Mouse (Mus musculus) spleen, embryonic (tissue): ENCODE data around the gene Mfsd8.
"Not testable (repeated sequence)": the region's sequence is repeated elsewhere in the genome, so short reads cannot be mapped to it uniquely, and the experiment has no call there.

Source experiments
- CTCF ChIA-PET: fragments of 350-600 bp; sonication (Branson Sonifier 250); formaldehyde crosslinking; loops from one replicate; lab custom pipeline; 2022; lab: Charles Lee

Gene Mfsd8

DNA sequence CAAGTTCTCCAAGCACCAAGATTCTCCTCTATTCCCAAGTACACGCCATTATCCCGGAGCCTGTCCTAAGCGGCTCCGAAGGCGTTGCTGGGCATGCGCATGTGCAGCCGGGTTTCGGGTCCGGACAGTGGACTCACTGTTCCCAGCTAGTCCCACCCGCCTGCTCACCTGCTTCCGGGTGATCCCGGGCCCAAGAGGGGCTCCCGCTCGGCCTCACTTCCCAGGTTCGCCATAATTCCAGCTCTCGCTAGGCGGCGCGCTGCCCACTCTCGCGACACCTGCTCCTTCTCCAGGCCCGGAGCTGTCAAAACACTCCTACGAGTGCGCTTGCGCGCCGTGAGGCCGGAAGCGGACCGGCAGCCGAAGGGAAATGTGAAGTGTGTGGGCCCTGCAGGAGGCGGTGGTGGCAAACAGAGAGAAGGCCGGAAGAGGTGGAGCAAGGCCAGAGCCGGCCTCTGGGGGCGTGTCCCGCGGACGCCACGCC is at the start of gene Mfsd8:
Gene Mfsd8 (minus strand): TSS at position 414 of the 484 bp plus-strand sequence.
- CTCF ChIA-PET, result interaction anchor here (0.9 kb wide), 1 partner anchor 46 kb away, joined by 3 read pairs; no protein-coding TSS in a partner anchor

DNA sequence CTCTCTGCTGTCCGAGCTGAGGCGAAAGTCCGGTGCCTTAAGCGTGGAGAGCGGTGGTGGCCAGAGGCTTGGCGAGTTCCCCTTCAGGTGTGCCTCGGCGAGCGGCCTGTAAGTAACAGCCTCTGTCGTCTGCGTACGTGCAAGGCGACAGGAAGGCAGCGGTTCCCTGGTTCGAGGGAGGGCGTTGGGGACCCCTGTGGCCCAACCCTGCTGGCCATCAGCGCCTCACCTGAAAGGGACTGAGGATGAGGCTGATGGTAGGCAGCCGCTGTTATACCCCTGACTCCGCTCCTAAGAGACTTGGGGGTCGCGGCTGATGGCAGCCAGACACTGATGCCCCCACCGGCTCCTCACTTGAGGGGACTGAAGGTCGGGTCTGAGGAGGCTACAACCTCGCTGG is 47.6 kb upstream of the Mfsd8 start:
- CTCF ChIA-PET, result not testable (repeated sequence)

DNA sequence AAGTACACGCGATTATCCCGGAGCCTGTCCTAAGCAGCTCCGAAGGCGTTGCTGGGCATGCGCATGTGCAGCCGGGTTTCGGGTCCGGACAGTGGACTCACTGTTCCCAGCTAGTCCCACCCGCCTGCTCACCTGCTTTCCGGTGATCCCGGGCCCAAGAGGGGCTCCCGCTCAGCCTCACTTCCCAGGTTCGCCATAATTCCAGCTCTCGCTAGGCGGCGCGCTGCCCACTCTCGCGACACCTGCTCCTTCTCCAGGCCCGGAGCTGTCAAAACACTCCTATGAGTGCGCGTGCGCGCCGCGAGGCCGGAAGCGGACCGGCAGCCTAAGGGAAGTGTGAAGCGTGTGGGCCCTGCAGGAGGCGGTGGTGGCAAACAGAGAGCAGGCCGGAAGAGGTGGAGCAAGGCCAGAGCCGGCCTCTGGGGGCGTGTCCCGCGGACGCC is 47.2 kb upstream of the Mfsd8 start:
- CTCF ChIA-PET, result interaction anchor here (1.3 kb wide), 1 partner anchor 48 kb away, joined by 3 read pairs; no protein-coding TSS in a partner anchor

DNA sequence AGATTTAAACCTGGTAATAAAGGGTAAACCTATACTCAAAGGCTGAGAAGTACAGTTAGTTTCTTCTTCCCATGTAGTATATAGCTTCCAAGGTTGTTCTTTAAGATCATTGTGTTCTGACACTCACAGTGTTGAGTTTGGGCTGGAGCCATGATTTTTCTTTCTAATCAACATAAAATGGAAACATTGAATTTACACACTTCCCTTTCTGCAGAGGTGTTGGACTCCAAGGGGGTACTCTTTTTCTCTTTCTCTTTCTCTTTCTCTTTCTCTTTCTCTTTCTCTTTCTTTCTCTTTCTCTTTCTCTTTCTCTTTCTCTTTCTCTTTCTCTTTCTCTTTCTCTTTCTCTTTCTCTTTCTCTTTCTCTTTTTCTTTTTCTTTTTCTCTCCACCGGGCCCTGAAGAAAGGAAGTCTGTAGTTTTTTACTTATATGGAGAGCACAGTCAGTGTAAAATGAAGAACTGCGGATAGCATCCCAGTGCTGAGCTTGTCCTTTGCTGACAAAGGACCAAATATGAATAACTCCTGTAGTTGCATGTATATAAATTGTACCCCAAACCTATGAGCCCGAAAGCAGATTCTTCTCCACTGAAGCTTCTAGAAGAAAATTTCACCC is 6.5 kb upstream of the Mfsd8 start:
- CTCF ChIA-PET, result not testable (repeated sequence)

DNA sequence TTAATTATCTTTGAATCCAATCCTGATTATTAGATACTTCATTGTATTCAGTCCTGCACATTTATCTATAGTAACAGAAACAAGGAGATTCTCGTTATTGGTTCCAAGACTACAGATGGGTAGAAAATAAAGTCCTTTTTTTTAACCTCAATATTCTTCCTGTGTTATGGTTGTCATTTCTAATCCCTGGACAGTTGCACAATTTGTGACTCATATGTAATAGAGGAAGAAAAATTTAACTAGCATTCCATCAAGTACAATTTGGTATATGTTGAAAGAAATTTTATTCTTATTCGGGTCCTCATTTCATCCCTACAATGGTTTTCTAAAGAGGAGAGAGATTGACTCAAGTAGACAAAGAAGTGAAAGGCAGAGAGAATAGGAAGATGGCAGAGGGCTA is 1.2 kb upstream of the Mfsd8 start:
- CTCF ChIA-PET, result not testable (repeated sequence)

DNA sequence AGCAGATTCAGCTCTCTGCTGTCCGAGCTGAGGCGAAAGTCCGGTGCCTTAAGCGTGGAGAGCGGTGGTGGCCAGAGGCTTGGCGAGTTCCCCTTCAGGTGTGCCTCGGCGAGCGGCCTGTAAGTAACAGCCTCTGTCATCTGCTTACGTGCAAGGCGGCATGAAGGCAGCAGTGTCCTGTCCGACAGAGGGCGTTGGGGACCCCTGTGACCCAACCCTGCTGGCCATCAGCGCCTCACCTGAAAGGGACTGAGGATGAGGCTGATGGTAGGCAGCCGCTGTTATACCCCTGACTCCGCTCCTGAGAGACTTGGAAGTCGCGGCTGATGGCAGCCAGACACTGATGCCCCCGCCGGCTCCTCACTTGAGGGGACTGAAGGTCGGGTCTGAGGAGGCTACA is 332 bp upstream of the Mfsd8 start:
- CTCF ChIA-PET, result not testable (repeated sequence)

DNA sequence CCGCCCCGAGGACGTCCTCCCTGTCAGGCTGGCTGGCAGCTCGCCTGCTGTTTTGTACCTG is 101 bp upstream of the Mfsd8 start, which contains the start of gene Abhd18:
Gene Abhd18 (plus strand): TSS at position 14 of the 61 bp plus-strand sequence.
- CTCF ChIA-PET, result not testable (repeated sequence)

DNA sequence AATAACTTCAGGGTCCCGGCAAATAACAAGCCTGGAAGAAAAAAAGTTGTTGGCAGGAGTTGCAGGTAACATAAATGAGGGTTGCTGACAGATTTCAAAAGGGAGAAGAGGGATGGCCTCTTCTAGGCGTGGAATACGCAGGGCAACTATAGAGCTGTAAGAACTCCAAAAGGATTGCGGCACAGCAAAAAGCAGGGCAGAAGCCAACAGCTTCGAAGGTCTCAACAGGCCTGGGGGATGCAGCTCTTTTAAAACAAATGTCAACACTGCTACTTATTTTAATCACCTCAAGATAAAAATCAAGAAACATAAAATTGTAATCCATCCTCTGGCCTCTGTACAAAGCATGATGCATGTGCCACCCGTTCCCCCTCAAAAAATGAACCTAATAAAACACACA is 1.2 kb downstream of the Mfsd8 start:
- CTCF ChIA-PET, result interaction anchor here (0.9 kb wide), 1 partner anchor 47 kb away, joined by 3 read pairs; no protein-coding TSS in a partner anchor

DNA sequence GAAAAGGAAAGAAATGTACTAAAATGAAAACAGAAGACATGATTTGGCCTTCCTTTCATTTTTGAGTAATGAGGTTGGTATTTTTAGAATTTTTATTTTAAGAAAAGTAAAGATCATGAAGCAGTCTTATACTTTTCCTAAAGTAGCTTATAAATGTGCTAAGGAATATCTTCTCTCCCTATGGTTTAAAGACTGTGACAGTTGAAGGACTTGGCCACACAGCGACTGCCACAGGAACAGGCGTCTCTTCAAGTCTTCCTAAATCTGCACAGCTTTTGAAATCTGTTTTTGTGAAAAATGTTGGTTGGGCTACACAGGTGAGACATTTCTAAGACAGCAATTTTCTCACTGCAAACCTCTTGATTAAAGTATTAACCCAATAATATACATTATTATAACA is 33.4 kb downstream of the Mfsd8 start:
- CTCF ChIA-PET, result no interaction called here

DNA sequence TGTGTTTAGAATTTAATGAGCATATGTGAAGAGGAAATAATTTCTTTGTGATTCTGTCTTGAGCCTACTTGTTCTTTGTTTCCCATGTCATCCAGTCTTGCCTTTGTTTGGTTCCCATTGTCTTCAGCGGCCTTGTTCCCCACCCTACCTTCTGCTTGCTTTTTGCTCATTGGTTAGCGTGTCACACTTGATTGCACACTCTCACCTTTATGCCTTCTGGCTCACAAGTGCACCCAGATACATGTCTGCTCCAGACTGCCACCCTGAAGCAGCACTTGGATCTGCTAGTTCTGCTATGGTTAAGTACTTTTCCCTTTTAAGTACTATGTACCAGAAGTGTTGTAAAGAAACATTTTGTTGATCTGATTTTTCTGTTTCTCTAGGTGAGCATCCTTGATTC is 36.8 kb downstream of the Mfsd8 start:
- CTCF ChIA-PET, result no interaction called here

DNA sequence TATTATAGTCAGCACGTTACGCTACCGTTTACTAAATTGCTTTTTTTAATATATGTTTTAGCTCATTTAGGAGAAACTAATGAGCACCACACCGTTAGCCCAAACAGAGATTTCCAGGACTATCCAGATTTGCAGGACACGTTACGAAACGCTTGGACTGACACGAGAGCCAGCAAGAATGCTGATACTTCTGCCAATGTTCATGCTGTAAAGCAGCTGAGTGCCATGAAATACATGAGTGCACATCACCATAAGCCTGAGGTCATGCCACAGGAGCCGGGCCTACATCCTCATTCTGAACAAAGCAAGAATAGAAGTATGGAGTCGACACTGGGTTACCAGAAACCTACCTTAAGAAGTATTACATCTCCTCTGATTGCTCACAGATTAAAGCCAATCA is 38.0 kb downstream of the Mfsd8 start:
- CTCF ChIA-PET, result no interaction called here

DNA sequence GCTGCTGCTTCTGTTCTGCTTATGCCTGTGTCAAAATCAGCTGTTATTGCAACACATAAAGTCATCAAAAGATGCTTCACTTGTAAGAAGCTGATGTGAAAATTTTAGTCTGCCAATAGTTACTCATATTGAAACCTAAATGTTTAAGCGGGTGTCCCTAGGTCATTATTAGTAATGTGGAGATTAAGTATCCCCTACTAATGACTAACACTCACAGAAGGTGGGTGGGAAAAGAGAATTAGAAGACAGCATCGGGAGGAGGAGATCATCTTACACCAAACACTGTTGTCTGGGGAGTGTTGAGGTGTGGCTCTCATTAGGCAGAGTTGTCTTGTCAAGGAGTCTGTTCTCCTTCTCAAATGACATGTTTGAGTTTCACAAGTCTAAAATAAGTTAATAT is 39.8 kb downstream of the Mfsd8 start:
- CTCF ChIA-PET, result no interaction called here

DNA sequence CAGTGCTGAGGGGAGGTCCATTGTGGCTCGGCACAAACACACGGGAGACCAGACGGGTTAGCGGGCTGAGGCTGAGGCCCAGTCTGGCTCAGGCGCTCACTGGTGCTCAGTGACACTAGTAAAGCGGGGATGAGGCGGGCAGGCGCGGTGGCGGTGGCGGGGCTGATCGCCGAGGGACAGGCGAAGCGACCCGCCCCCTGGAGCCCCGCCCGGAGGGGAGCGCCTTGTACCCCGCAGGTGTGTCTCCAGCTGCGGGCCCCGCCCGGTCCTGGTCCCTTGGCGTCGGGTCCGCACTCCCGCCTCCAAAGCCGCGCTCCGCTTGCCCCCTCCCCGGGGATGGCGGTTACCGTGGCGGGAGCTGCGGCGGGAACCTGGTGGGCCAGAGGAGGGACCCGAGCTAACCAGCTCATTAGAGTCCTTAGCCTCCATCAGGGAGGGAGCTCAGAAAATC is 46.3 kb downstream of the Mfsd8 start:
- CTCF ChIA-PET, result no interaction called here

DNA sequence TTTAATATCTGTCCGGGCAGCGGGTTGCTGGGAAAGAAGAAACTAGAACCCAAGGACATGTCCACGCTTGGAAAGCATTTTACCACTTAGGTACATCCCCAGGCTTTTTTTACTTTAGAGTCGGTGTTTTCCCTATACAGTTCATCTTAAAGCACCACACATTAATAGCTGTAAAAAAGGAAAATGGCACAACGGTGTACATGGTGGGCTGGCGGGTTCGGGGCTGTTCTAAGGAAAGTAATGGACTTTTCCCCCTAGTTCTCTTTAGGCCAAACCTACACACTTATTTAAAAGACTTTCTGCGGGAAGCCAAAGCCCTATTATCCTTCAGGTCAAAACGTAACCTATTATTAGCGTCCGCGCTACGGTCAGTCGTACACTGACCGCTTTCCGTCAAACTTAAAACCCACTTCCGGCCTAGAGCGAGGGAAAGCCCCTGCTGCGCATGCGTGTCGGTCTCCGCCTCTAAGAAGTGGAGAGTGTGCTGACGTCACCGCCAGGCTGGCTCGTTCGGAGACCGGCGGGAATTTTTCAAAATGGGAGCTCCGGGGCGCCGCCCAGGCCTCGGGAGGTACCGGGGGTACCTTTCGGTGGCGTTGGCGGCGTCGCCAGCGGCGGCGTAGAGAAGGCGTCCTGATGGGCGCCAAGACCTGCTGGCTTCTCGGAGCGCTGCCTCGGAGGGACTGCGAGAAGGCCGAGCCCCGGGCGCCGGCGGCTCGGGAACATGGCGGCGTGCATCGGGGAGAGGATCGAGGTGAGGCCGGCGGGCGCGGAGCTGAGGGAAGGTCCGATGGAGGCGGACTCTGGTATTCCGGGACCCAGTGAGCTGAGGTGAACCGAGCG is 46.9 kb downstream of the Mfsd8 start, which contains the start of gene Plk4:
Gene Plk4 (plus strand): TSS at position 490 of the 843 bp plus-strand sequence.
- CTCF ChIA-PET, result no interaction called here

DNA sequence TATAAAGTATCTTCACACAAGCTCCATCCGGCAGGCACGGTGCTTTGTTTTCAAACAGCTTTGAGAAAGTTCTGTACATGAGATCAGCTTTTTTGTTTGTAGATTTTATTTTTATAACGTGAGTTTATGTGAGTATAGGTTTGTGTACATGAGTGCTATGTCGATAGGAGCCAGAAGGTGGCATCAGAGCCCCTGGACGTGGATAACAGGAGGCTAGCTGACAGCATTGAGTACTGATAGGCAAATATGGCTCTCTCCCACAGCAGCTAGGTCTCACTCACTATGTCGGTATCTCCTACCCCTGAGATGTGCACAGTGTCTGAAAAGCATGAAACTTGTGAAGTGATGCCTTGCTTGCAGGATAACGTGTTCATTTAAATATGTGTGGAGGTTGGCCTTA is 48.2 kb downstream of the Mfsd8 start:
- CTCF ChIA-PET, result no interaction called here

DNA sequence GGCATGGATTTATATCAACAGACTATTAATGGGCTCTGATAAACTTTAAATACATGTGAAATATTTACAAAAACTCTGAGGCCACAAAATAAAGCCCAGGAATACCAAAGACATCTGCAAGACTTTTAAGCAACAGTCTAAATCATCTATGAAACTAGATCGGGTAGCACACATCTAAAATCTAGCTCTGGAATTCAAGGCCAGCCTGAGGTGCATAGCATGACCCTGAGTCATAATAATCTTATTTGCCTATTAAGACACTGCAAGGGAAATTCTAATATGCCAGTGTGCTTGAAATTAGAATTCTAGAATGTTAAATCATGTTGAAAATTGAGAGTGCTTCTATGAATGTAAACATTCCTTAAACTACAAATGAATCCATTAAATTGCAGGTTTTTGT is 48.6 kb downstream of the Mfsd8 start:
- CTCF ChIA-PET, result interaction anchor here (0.7 kb wide), 1 partner anchor 95 kb away, joined by 6 read pairs; no protein-coding TSS in a partner anchor

DNA sequence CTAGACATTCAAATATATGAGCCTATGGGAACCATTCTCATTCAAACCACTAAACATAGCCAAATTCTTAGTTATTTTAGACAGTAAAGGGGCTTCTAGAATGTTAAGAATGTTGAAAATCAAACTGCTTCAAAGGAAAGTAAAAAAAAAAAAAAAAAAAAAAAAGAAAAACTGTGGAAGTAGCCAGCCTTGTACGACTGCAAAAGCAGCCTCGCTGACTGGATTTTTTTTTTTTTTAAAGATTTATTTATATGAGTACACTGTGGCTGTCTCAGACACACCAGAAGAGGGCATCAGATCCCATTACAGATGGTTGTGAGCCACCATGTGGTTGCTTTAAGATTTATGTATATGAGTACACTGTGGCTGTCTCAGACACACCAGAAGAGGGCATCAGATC is 52.9 kb downstream of the Mfsd8 start:
- CTCF ChIA-PET, result no interaction called here
